Mouse (Mus musculus): Measurements from ENCODE around the gene Slc9a8. TPM values are rescaled to one million over a fixed set of nuclear protein-coding genes. Genes with fewer than 3 reads are reported as not detected.
A peak's percentile ranks its signal among the peaks of the same experiment; 100 is the strongest.

Slc9a8 gene
- polyA plus RNA-seq, 1 experiment from 2014 or later, result 23.2 TPM

DNA sequence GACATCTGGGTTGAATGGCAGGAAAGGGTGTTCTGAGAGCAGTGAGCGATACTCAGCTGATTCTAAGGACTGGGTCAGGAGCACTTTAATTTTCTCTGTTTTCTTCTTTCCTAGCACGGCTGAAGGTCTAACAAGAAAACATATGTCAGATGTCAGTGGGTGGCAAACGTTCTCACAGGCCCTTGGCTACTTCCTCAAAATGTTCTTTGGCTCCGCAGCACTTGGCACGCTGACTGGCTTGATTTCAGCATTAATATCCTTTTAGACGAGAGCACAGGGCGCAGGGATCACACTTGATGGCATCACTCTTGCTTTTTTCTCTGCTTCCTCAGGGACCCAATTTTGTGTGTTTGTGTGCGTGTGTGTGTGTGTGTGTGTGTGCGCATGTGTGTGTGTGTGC lies 35.7 kb downstream of the Slc9a8 start:
- H3K36me3 ChIP-seq, result peaks cover 88% of the 10 kb centered on the region
- 93% methylated on average over 9 of the region's 9 CpGs for WGBS

DNA sequence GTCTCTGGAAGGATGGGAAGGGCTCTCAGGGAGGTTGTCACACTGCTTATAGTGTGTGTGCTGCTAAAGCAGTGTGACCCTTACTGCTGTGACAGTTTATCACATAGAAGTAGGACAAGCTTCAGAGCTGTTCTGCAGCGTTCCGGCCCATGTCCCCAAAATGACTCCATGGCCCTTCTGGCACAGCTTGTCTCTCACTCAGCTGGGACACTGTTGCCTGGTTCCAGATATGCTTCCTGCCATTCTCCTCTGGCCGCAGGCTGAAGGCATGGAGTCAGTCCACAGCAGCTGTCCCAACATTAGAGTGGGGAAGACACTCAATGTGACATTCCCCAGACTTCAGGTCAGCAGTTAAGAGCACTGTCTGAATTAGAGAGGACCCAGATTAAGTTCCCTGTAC lies 37.0 kb downstream of the Slc9a8 start:
- no peak overlapping the region for H3K4me3 ChIP-seq
- no peaks in the 10 kb centered on the region for H3K9me3 ChIP-seq
- ATAC-seq (ENCODE audit: low FRiP score, low read depth), result no peak
- peaks cover 86% of the 10 kb centered on the region for H3K36me3 ChIP-seq
- no peak overlapping the region for H3K4me2 ChIP-seq (replicated peaks)
- H3K9ac ChIP-seq, result no peak overlapping the region
- no peak overlapping the region for H3K27ac ChIP-seq
- WGBS, result 97% methylated on average over 3 of the region's 3 CpGs
- H3K27me3 ChIP-seq, result no peaks in the 10 kb centered on the region
- H3K4me1 ChIP-seq, result no peaks in the 10 kb centered on the region

More for the DNA sequence above, 35.7 kb downstream of the Slc9a8 start:
- Histone ChIP-seq H3K9ac (no peak overlapping the region), H3K4me1 (no peaks in the 10 kb centered on the region), H3K9me3 (no peaks in the 10 kb centered on the region), H3K4me2 (replicated peaks) (no peak overlapping the region), H3K4me3 (no peak overlapping the region), H3K27ac (no peak overlapping the region), H3K27me3 (no peaks in the 10 kb centered on the region)
- ATAC-seq (ENCODE audit: low FRiP score, low read depth), result no peak

DNA sequence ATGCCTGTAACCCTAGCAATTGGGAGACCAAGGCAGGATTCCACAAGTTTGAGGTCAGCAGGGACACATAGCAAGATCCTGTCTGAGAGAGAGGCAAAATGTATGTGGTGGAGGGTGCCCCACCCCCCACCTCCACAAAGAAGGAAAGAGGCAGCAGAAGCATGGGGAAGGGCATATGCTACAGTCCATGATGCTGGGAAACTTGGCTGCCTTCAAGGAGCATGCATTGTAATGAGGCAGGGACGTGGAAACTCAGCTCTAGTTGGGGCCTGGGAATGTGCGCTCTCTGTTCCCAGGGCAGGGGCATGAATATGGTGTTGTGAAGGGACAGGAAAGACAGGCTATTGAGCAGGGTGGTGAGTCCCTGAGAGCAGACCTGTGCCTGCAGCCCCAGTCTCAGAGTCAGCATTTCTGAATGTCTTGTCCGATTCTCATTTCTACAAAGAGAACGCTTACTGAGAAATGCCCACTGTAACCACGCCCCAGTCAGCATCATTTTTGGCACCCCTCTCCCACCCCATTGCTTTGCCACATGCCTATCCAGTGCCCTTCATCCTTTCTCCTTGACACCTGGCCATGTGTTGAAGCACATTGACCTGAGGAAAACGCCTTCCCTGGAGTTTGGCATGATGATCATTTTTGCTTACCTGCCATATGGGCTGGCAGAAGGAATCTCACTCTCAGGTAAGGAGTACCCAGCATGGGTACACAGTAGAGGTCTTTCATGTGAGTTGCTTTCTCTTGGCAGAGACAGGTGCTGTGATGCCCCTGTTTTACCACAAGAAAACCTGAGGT lies 37.8 kb downstream of the Slc9a8 start:
- no peak overlapping the region for H3K4me2 ChIP-seq (replicated peaks)
- H3K4me3 ChIP-seq, result no peak overlapping the region
- no peak overlapping the region; the same call in 1 of the 2 replicates for H3K9ac ChIP-seq
- H3K4me1 ChIP-seq, result no peaks in the 10 kb centered on the region
- H3K36me3 ChIP-seq, result peaks cover 79% of the 10 kb centered on the region
- no peaks in the 10 kb centered on the region for H3K27me3 ChIP-seq
- H3K27ac ChIP-seq, result no peak overlapping the region
- 90% methylated on average over 6 of the region's 6 CpGs for WGBS
- no peaks in the 10 kb centered on the region for H3K9me3 ChIP-seq
- ATAC-seq (ENCODE audit: low FRiP score, low read depth), result no peak

DNA sequence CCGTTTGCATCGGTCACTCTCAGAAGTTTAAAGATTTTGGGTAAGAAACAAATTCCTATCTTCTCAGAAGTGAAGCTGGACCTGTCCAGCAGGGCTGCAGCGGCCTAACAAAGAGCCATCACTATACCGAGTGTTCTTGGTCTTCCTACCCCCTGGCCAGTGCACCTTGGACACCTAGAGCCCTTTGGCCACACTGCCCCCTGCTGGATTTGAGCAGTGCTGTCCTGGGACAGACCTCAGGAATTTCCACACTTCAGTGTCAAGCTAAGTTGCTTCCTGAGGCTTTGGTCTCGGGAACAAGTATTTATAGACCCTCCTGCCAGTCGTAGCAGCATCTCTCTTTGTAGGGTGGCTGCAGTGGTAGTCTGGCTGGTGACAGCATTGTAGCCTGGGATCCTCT lies 41.4 kb downstream of the Slc9a8 start:
- no peaks in the 10 kb centered on the region for H3K9me3 ChIP-seq
- no peaks in the 10 kb centered on the region for H3K27me3 ChIP-seq
- H3K9ac ChIP-seq, result no peak overlapping the region
- H3K4me2 ChIP-seq (replicated peaks), result no peak overlapping the region
- no peak for ATAC-seq (ENCODE audit: low FRiP score, low read depth)
- H3K36me3 ChIP-seq, result peaks cover 80% of the 10 kb centered on the region
- no peak overlapping the region for H3K27ac ChIP-seq
- no peak overlapping the region for H3K4me3 ChIP-seq
- WGBS, result 54% methylated on average over 6 of the region's 6 CpGs
- H3K4me1 ChIP-seq, result no peaks in the 10 kb centered on the region

DNA sequence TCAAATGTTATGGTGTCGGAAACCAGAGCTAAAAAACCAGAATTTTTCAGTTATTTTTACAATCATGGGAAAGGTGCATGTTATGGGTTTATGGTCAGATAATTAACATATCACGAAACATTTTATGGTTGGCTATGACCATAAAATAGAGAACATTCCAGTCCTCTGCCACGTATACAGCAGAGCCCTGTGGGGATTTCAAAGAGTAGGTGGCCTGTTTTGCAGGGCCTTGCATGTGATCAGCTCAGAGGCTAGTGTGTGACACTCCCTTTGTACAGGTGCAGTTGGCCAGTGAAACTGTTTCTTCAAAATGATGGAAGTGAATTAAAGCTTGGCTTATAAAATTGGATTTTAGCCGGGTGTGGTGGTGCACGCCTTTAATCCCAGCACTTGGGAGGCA lies 42.3 kb downstream of the Slc9a8 start:
- Histone ChIP-seq H3K9ac (no peak overlapping the region), H3K9me3 (no peaks in the 10 kb centered on the region), H3K4me2 (replicated peaks) (no peak overlapping the region), H3K27ac (no peak overlapping the region), H3K4me3 (no peak overlapping the region), H3K27me3 (no peaks in the 10 kb centered on the region), H3K36me3 (peaks cover 80% of the 10 kb centered on the region), H3K4me1 (no peaks in the 10 kb centered on the region)
- ATAC-seq (ENCODE audit: low FRiP score, low read depth), result no peak
- WGBS, result 72% methylated on average over 5 of the region's 5 CpGs

DNA sequence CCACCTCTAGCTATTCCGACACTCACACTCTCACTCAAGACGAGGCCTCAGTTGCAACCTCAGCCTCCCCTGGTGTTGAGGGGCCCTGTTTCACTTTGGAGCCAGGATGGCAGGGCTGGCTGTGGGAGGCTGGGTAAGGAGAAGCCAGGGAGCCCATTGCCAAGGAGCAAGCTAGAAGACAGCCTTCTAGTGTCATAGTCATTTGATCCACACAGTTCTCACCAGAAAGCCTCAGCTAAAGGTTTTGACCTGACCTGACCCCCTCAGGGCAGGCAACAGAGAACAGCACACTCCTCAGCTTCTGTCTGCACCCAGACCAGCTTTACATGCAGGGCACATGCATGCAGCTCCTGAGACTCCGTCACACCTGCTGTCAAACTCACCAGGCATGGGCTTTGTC lies 44.4 kb downstream of the Slc9a8 start:
- H3K4me3 ChIP-seq, result no peak overlapping the region
- H3K36me3 ChIP-seq, result peaks cover 81% of the 10 kb centered on the region
- no peak overlapping the region for H3K9ac ChIP-seq
- 85% methylated on average over 3 of the region's 3 CpGs for WGBS
- no peaks in the 10 kb centered on the region for H3K4me1 ChIP-seq
- no peak overlapping the region for H3K4me2 ChIP-seq (replicated peaks)
- no peaks in the 10 kb centered on the region for H3K9me3 ChIP-seq
- no peak for ATAC-seq (ENCODE audit: low FRiP score, low read depth)
- H3K27me3 ChIP-seq, result no peaks in the 10 kb centered on the region
- no peak overlapping the region for H3K27ac ChIP-seq

DNA sequence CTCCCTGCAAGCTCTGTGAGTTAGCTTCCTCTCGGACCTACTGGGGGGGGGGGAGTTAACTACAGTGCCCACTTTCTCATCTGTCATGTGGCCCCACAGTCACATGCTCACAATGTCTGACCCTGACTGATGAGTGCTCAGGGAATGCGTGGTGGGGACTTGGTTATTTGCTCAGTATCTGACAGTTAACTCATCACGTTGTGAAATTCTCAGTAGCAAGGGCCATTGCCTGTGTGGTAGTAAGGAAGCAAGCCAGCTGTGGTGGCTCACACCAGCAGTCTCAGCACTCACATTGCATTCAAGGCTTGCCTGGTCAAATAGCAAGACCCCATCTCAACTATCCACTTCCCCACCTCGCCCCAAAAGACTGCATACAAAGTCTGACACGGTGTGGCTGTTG lies 45.7 kb downstream of the Slc9a8 start:
- Histone ChIP-seq H3K4me2 (replicated peaks) (no peak overlapping the region), H3K4me1 (no peaks in the 10 kb centered on the region), H3K4me3 (no peak overlapping the region), H3K9me3 (no peaks in the 10 kb centered on the region), H3K36me3 (peaks cover 82% of the 10 kb centered on the region), H3K27me3 (no peaks in the 10 kb centered on the region), H3K27ac (no peak overlapping the region), H3K9ac (no peak overlapping the region)
- ATAC-seq (ENCODE audit: low FRiP score, low read depth), result no peak
- WGBS, result 80% methylated on average over 5 of the region's 5 CpGs

DNA sequence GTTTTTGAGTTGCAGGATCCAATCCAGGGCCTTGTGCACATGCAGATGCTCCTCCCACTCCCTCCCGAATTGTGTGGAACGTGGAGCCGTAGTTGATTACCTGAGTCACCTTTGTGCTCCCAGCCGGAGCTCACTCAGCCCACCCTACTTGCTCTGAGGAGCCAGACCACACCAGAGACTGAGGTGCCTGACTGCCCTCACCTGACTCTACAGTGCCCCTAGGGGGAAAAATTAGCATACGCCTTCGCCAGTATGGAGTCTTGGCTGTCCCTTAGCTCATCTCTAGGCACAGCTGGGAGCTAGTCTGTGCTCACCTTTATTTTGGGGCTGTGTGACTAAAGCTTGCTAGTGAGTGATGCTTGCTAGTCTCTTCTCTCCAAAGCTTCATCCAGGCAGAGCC lies 46.9 kb downstream of the Slc9a8 start:
- Histone ChIP-seq H3K4me1 (no peaks in the 10 kb centered on the region), H3K4me2 (replicated peaks) (no peak overlapping the region), H3K27me3 (no peaks in the 10 kb centered on the region), H3K36me3 (peaks cover 88% of the 10 kb centered on the region), H3K4me3 (no peak overlapping the region), H3K9ac (no peak overlapping the region), H3K9me3 (no peaks in the 10 kb centered on the region), H3K27ac (no peak overlapping the region)
- ATAC-seq (ENCODE audit: low FRiP score, low read depth), result no peak
- WGBS, result 83% methylated on average over 6 of the region's 6 CpGs

DNA sequence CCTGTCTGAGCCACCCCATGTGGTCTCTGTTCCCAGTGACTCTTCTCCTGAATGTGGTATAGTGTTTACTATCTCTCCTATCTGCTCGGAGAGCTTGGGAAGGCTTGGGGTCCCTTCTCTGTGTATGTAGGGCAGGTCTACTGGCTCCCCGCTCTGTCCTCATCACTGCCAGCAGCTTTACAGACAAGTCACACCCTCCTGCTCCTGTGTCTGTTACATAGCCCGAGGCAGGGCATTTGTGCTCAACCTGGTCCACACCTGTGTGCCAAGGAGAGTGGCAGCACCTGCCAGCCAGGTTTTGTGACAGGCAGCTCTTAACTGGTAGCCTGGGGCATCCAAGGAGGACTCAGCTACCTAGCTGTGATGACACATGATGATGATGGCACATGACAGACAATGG lies 49.1 kb downstream of the Slc9a8 start:
- no peak overlapping the region for H3K4me2 ChIP-seq (replicated peaks)
- H3K36me3 ChIP-seq, result peaks cover 97% of the 10 kb centered on the region
- H3K4me1 ChIP-seq, result no peaks in the 10 kb centered on the region
- H3K27ac ChIP-seq, result no peak overlapping the region
- no peaks in the 10 kb centered on the region for H3K27me3 ChIP-seq
- H3K9me3 ChIP-seq, result no peaks in the 10 kb centered on the region
- 88% methylated on average over 3 of the region's 3 CpGs for WGBS
- no peak for ATAC-seq (ENCODE audit: low FRiP score, low read depth)
- no peak overlapping the region for H3K9ac ChIP-seq
- no peak overlapping the region for H3K4me3 ChIP-seq

DNA sequence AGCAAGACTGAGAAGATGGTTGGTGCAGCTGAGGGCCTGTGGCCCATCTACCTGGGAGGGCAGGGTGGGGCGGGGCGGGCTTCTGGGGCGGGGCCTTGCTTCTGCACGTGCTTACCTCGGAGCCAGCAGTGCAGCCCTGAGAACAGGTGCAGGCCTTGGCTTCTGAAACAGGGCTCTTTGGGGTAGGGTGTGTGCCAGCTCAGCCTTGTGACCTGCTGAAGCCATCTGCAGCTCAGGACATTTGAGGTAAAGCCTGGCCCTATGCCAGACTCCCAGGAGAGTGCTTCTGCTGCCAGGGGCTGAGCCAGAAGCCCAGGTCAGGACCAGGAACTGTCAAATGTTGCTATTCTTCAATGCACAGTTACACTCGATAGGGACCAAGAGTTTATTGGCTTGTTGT lies 50.1 kb downstream of the Slc9a8 start:
- ATAC-seq (ENCODE audit: low FRiP score, low read depth), result no peak
- Histone ChIP-seq H3K36me3 (peaks cover 90% of the 10 kb centered on the region), H3K27me3 (no peaks in the 10 kb centered on the region), H3K4me3 (no peak overlapping the region), H3K9ac (no peak overlapping the region), H3K4me1 (peaks cover 9% of the 10 kb centered on the region), H3K27ac (no peak overlapping the region), H3K9me3 (no peaks in the 10 kb centered on the region), H3K4me2 (replicated peaks) (no peak overlapping the region)
- 88% methylated on average over 6 of the region's 6 CpGs for WGBS

DNA sequence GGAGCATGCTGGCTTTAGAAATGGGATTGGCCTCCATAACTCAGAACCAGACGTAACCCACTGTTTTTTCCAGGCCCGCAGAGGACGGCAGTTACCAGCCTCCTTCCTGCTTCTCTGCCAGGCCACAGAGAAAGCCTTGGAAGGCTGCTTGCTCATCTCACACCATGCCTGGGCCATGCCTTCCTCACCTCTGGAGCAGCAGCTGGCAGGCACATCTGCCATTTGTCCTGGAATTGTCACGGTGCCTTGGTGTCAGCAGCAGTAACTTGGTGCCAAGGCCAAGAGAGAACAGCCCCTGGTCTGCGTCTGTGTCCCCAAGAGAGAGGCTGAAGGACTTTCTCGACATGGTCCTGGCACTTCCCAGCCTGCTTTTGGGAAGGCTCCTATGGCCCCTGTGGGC lies 52.7 kb downstream of the Slc9a8 start:
- H3K27ac ChIP-seq, result no peak overlapping the region
- WGBS, result 87% methylated on average over 6 of the region's 6 CpGs
- no peak overlapping the region for H3K9ac ChIP-seq
- no peak for ATAC-seq (ENCODE audit: low FRiP score, low read depth)
- no peaks in the 10 kb centered on the region for H3K27me3 ChIP-seq
- peaks cover 70% of the 10 kb centered on the region for H3K36me3 ChIP-seq
- no peaks in the 10 kb centered on the region for H3K9me3 ChIP-seq
- no peak overlapping the region for H3K4me3 ChIP-seq
- H3K4me1 ChIP-seq, result peaks cover 17% of the 10 kb centered on the region
- H3K4me2 ChIP-seq (replicated peaks), result no peak overlapping the region

DNA sequence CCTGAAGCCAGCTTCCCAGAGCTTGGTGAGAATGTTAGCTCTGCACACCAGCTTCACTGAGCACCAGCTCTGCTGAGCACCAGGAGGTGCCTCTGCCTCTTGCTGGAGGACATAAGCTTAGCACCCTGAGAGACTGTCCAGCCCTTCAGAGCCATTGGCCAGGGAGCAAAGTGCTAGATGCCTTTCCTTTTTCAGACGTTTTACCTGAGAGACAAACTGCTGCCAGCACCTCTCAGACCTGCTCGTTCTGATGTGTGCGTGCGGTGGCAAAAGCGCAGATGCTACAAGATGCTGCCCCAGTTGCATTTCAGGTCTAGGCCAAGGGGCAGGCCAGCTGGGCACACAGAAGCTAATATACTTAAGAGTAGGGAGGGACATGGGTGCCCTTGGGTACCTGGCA lies 54.1 kb downstream of the Slc9a8 start:
- Histone ChIP-seq H3K9me3 (no peaks in the 10 kb centered on the region), H3K4me3 (no peak overlapping the region), H3K27ac (peak overlapping the region; percentile 61; the same call in 1 of the 2 replicates), H3K9ac (no peak overlapping the region), H3K27me3 (no peaks in the 10 kb centered on the region), H3K4me2 (replicated peaks) (no peak overlapping the region), H3K36me3 (peaks cover 64% of the 10 kb centered on the region), H3K4me1 (peaks cover 17% of the 10 kb centered on the region)
- WGBS, result 79% methylated on average over 5 of the region's 5 CpGs
- ATAC-seq (ENCODE audit: low FRiP score, low read depth), result no peak

DNA sequence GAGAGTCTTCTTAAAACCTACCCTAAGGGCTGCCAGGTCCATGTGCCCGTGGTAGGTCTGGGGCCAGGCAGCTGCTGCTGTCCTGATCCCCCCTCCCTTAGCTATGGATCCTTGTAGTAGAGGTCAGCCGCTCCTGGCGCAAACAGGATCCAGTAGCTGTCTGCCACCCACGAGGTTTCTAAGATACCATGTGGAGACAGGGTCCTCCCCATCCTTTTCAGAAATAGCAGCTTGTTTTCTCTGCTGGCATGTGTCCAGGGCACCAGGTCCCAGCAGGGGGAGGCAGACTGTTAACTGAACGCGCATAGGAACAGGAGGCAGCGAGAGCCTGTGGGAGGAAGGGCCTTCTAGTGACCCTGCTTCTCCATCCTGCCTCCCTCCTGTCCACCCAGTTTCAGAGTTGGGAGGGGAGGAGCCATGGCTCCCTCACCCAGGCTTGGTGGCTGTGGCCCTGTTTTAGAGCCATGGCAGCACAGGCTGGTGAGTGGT lies 54.7 kb downstream of the Slc9a8 start:
- H3K9me3 ChIP-seq, result no peaks in the 10 kb centered on the region
- ATAC-seq (ENCODE audit: low FRiP score, low read depth), result peak; percentile 39; the same call in 1 of the 2 replicates
- no peaks in the 10 kb centered on the region for H3K27me3 ChIP-seq
- no peak overlapping the region for H3K9ac ChIP-seq
- H3K4me2 ChIP-seq (replicated peaks), result no peak overlapping the region
- 26% methylated on average over 7 of the region's 7 CpGs for WGBS
- peaks cover 17% of the 10 kb centered on the region for H3K4me1 ChIP-seq
- H3K36me3 ChIP-seq, result peaks cover 64% of the 10 kb centered on the region
- H3K27ac ChIP-seq, result peak overlapping the region; percentile 61; the same call in 1 of the 2 replicates
- H3K4me3 ChIP-seq, result no peak overlapping the region
